Mouse (Mus musculus) embryonic facial prominence, embryonic 10.5 days (tissue): ENCODE data around the gene Sec61g. TPM values are rescaled to one million over a fixed set of nuclear protein-coding genes. Genes with fewer than 3 reads are reported as not detected.
"Not testable (repeated sequence)": the region's sequence is repeated elsewhere in the genome, so short reads cannot be mapped to it uniquely, and the experiment has no call there.

ENCODE experiments used
- DNase-seq: peaks from one replicate; pipeline ENCODE4 v3.0.0-alpha.2; 2017; ENCODE audit warnings: low spot score
- H3K27ac ChIP-seq: fragments of 300-500 bp; sonication (generic); replicated peaks from 2 replicates; pipeline ENCODE4 v1.5.1; 2016; ENCODE audit warnings: mild to moderate bottlenecking
- H3K27me3 ChIP-seq: fragments of 300-500 bp; sonication (generic); replicated peaks from 2 replicates; pipeline ENCODE4 v1.6.1; 2016; ENCODE audit warnings: low read depth, mild to moderate bottlenecking; ENCODE audit not compliant: poor library complexity, severe bottlenecking
- H3K36me3 ChIP-seq: fragments of 300-500 bp; sonication (generic); replicated peaks from 2 replicates; pipeline ENCODE4 v1.6.1; 2016; ENCODE audit warnings: mild to moderate bottlenecking, moderate library complexity
- H3K4me1 ChIP-seq: fragments of 300-500 bp; sonication (generic); 2 replicates; pipeline ENCODE4 v1.6.1; 2016
- H3K4me3 ChIP-seq: fragments of 300-500 bp; sonication (generic); 2 replicates; pipeline ENCODE4 v1.5.1; 2016; ENCODE audit warnings: mild to moderate bottlenecking, moderate library complexity
- H3K9me3 ChIP-seq: fragments of 300-500 bp; sonication (generic); 2 replicates; pipeline ENCODE4 v1.6.1; 2016; ENCODE audit warnings: mild to moderate bottlenecking
- WGBS: fragments of 180-500 bp; shearing (Covaris S2); methylation state at CpG from one replicate; pipeline ENCODE4 v1.1.7; 2016; 5-methylcytosine and 5-hydroxymethylcytosine counted together
- polyA plus RNA-seq: library from polyadenylated mRNA; unstranded; fragments of >200 nt; fragmentation: Nextera tagmentation; extraction: Ambion mirVana; gene quantifications from 2 replicates; pipeline ENCODE4 v1.2.1, GENCODE M21; 2016

Gene Sec61g
- 40.7 and 44.2 TPM in 2 replicates for polyA plus RNA-seq

GRCm38 (mm10) chr11:16508052-16508654 lies at the start of gene Sec61g:
Gene Sec61g (minus strand): TSS chr11:16508484.
- DNase-seq = peak; percentile 93
- Histone ChIP-seq H3K4me3 (peak within 1 kb of the TSS; percentile 93), H3K9me3 (no peaks in the 10 kb centered on the region), H3K27me3 (no peaks in the 10 kb centered on the region), H3K4me1 (peaks cover 12% of the 10 kb centered on the region), H3K27ac (peak within 1 kb of the TSS; percentile 95), H3K36me3 (peaks cover 34% of the 10 kb centered on the region)
- under 1% methylated on average over 35 of the region's 35 CpGs for WGBS

- Histone ChIP-seq H3K36me3 (no peaks in the 10 kb centered on the region), H3K9me3 (no peaks in the 10 kb centered on the region), H3K4me1 (no peaks in the 10 kb centered on the region), H3K4me3 (no peak overlapping the region), H3K27me3 (no peaks in the 10 kb centered on the region), H3K27ac (no peak overlapping the region)
- 84% methylated on average over 5 of the region's 5 CpGs for WGBS
- no peak for DNase-seq
Measured at GRCm38 (mm10) chr11:16546421-16547163, 38.3 kb upstream of the Sec61g start.

GRCm38 (mm10) chr11:16537379-16537778 lies 29.1 kb upstream of the Sec61g start:
- Histone ChIP-seq H3K4me3 (no peak overlapping the region), H3K9me3 (no peaks in the 10 kb centered on the region), H3K36me3 (no peaks in the 10 kb centered on the region), H3K27ac (no peak overlapping the region), H3K4me1 (no peaks in the 10 kb centered on the region), H3K27me3 (no peaks in the 10 kb centered on the region)
- DNase-seq = no peak
- 84% methylated on average over 1 of the region's 1 CpGs for WGBS

- H3K9me3 ChIP-seq = no peaks in the 10 kb centered on the region
- H3K27me3 ChIP-seq = no peaks in the 10 kb centered on the region
- H3K27ac ChIP-seq = no peak overlapping the region
- no peaks in the 10 kb centered on the region for H3K4me1 ChIP-seq
- no peaks in the 10 kb centered on the region for H3K36me3 ChIP-seq
- no peak for DNase-seq
- WGBS = 81% methylated on average over 5 of the region's 5 CpGs
- no peak overlapping the region for H3K4me3 ChIP-seq
Measured at GRCm38 (mm10) chr11:16534582-16535553, 26.6 kb upstream of the Sec61g start.

- Histone ChIP-seq H3K9me3 (no peaks in the 10 kb centered on the region), H3K4me1 (no peaks in the 10 kb centered on the region), H3K27ac (no peak overlapping the region), H3K4me3 (no peak overlapping the region), H3K27me3 (no peaks in the 10 kb centered on the region), H3K36me3 (no peaks in the 10 kb centered on the region)
- no peak for DNase-seq
- 21% methylated on average over 5 of the region's 5 CpGs for WGBS
Measured at GRCm38 (mm10) chr11:16532877-16533276, 24.6 kb upstream of the Sec61g start.

- H3K4me3 ChIP-seq = no peak overlapping the region
- H3K27me3 ChIP-seq = no peaks in the 10 kb centered on the region
- 0 out of 2 replicates have a peak, but pooled peaks cover 5% of the 10 kb centered on the region for H3K4me1 ChIP-seq
- no peak for DNase-seq
- no peak overlapping the region for H3K27ac ChIP-seq
- no peaks in the 10 kb centered on the region for H3K36me3 ChIP-seq
- no peaks in the 10 kb centered on the region for H3K9me3 ChIP-seq
Measured at GRCm38 (mm10) chr11:16528909-16529308, 20.6 kb upstream of the Sec61g start.

GRCm38 (mm10) chr11:16528391-16528790 lies 20.1 kb upstream of the Sec61g start:
- DNase-seq = no peak
- WGBS = 91% methylated on average over 5 of the region's 5 CpGs
- Histone ChIP-seq H3K9me3 (no peaks in the 10 kb centered on the region), H3K27ac (no peak overlapping the region), H3K4me1 (0 out of 2 replicates have a peak, but pooled peaks cover 5% of the 10 kb centered on the region), H3K36me3 (no peaks in the 10 kb centered on the region), H3K27me3 (no peaks in the 10 kb centered on the region), H3K4me3 (no peak overlapping the region)

- H3K4me1 ChIP-seq = 0 out of 2 replicates have a peak, but pooled peaks cover 5% of the 10 kb centered on the region
- WGBS = 91% methylated on average over 5 of the region's 5 CpGs
- H3K9me3 ChIP-seq = no peaks in the 10 kb centered on the region
- H3K36me3 ChIP-seq = no peaks in the 10 kb centered on the region
- H3K4me3 ChIP-seq = no peak overlapping the region
- no peak overlapping the region for H3K27ac ChIP-seq
- DNase-seq = no peak
- H3K27me3 ChIP-seq = no peaks in the 10 kb centered on the region
Measured at GRCm38 (mm10) chr11:16527743-16528142, 19.5 kb upstream of the Sec61g start.

- Histone ChIP-seq H3K4me1 (0 out of 2 replicates have a peak, but pooled peaks cover 5% of the 10 kb centered on the region), H3K27me3 (no peaks in the 10 kb centered on the region), H3K4me3 (no peak overlapping the region), H3K36me3 (no peaks in the 10 kb centered on the region), H3K27ac (no peak overlapping the region), H3K9me3 (no peaks in the 10 kb centered on the region)
- WGBS = 71% methylated on average over 2 of the region's 2 CpGs
- no peak for DNase-seq
Measured at GRCm38 (mm10) chr11:16526467-16526866, 18.2 kb upstream of the Sec61g start.

- H3K4me1 ChIP-seq = 0 out of 2 replicates have a peak, but pooled peaks cover 5% of the 10 kb centered on the region
- no peaks in the 10 kb centered on the region for H3K36me3 ChIP-seq
- H3K4me3 ChIP-seq = no peak overlapping the region
- 42% methylated on average over 2 of the region's 2 CpGs for whole genome bisulfite sequencing
- peak overlapping the region; percentile 35; the same call in 1 of the 2 replicates for H3K27ac ChIP-seq
- H3K9me3 ChIP-seq = no peaks in the 10 kb centered on the region
- no peak for DNase-seq
- H3K27me3 ChIP-seq = no peaks in the 10 kb centered on the region
Measured at GRCm38 (mm10) chr11:16525724-16526123, 17.4 kb upstream of the Sec61g start.

- 48% methylated on average over 3 of the region's 3 CpGs for WGBS
- no peak for DNase-seq
Measured at GRCm38 (mm10) chr11:16524917-16525640, 16.8 kb upstream of the Sec61g start.

GRCm38 (mm10) chr11:16515081-16515480 lies 6.8 kb upstream of the Sec61g start:
- 95% methylated on average over 16 of the region's 16 CpGs for WGBS
- H3K27ac ChIP-seq, H3K4me1 ChIP-seq, H3K9me3 ChIP-seq, H3K36me3 ChIP-seq, H3K4me3 ChIP-seq, DNase-seq, H3K27me3 ChIP-seq: not testable (repeated sequence)

More at GRCm38 (mm10) chr11:16524917-16525640, 16.8 kb upstream of the Sec61g start:
- Histone ChIP-seq H3K9me3 (no peaks in the 10 kb centered on the region), H3K4me1 (0 out of 2 replicates have a peak, but pooled peaks cover 5% of the 10 kb centered on the region), H3K27me3 (no peaks in the 10 kb centered on the region), H3K36me3 (no peaks in the 10 kb centered on the region), H3K27ac (no peak overlapping the region), H3K4me3 (no peak overlapping the region)
